Mouse (Mus musculus): ENCODE data around the gene Zswim8.

DNA sequence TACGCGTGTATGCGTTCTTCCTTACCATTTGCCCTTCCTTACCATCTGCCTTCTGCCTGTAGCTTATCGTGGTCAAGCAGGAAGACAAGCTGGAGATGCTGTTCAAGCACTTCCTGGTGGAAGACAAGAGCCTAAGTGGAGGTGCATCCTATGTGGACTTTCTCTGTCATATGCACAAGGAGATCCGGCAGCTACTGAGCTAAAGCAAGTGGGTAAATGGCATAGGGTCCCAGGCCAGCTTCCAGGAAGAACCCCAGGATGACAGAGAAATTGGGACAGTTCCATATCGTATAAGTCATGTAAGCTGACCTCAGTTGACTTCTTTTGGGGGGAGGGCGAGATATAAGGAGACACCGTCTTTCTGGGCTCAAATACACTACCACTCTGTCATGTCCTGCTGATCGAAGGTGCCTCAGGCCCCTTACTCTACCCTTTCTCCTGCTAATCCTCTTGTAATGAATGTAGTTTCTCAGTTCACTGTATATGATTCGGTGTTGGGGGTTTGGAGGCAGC, 13.7 kb upstream of the Zswim8 start:
- TF ChIP-seq CTCF (IDR thresholded peaks at IDR 0.05; ENCODE audit: extremely low read depth, insufficient read depth, insufficient read length, insufficient replicate concordance) (no peak), POLR2A (IDR thresholded peaks at IDR 0.05; ENCODE audit: low read depth, low read length) (no peak)

All from spleen, adult 2 months (tissue).